Mouse (Mus musculus): ENCODE results near the gene BC049762. TPM values are rescaled to one million over a fixed set of nuclear protein-coding genes. Genes with fewer than 3 reads are reported as not detected.

The BC049762 gene
- total RNA-seq (2021): under 1 TPM in 1 of 2 experiments, not detected in 1; 0.44 TPM
- long read RNA-seq, experiment 1, partial matches to known transcripts: 0 of 1 reads
- long read RNA-seq, experiment 1, other reads (novel, unspliced or antisense): 0 of 1 reads
- long read RNA-seq, experiment 2, partial matches to known transcripts: 0 of 1 reads
- long read RNA-seq, experiment 2, other reads (novel, unspliced or antisense): 1 of 1 reads

DNA sequence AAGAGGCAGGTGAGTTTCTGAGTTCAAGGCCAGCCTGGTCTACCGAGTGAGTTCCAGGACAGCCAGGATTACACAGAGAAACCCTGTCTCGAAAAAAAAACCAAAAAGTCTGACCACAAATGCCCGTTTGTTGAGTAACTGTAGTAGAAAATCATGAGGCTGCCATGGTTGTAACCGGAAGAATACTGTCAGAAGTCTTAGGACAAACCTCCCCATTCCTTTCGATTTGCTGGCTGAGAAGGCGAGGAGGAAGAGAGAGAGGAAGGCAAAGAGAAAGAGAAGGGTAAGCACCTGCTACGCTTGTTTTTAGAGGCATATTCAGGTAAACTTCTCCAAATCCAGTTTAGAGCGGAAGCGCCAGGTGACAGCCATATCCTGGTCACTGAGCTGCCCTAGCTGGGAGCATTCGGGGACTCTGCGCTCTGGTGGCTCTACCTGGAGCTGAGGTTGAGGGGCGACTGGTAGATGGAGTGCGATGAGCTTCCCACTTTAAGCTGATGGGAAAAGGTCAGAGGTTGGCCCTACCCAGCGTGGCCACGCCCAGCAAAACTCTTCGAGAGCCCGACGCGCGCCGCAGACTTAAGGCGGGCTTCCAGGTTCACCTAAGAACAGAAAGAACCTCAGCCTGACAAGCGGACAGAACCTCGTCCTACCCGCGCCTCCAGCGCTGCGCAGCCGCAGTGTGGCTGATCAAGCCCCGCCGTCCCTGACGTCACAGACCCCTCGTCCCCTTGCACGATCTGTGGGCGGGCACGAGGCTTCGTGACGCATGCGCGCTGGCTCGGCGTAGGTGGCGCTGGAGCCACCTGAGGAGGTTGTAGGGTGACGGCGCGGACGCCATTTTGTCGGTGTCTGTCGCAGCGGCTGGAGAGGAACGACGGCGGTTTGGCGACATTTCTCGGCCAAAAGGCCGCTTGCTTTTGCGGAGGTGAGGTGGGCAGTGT is at the start of gene BC049762:
Gene BC049762 (minus strand): TSS at position 705 of the 944 bp plus-strand sequence.
- DNase-seq (ENCODE audit: low spot score in 2 of 2): peak; percentile 98 to 99
- Histone ChIP-seq H3K4me3 (peak within 1 kb of the TSS; percentile 92), H3K27ac (peak within 1 kb of the TSS; percentile 98)
- peak; percentile 16; the same call in 1 of the 2 replicates for TF ChIP-seq CTCF (conservative IDR thresholded peaks at IDR 0.05)

- no peak overlapping the region for H3K4me3 ChIP-seq
- TF ChIP-seq CTCF (conservative IDR thresholded peaks at IDR 0.05): no peak
- no peak for DNase-seq (ENCODE audit: low spot score in 2 of 2)
- no peak overlapping the region for H3K27ac ChIP-seq
These were observed 49.0 kb upstream of the BC049762 start for GRCm38 (mm10) chr11:51311846-51312245.

DNA sequence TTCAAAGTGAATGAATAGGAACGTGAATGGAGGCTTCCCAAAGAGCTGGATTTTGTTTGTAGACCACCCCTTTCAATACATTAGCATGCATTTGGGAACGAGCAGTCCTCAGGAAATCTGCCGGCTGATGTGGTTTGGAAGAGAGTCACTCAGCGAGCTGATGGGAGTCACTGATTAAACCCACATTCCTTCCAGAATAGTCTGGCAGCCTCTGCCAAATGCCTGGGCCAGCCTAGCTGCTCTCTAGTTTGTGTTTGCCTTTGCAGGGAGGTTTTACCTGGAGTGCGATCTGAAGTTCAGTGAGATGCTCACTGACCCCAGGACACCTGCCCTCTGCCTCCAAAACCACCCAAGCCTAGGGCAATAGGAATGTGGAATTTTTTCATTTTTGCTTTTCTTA is 45.5 kb upstream of the BC049762 start:
- no peak overlapping the region for H3K4me3 ChIP-seq
- DNase-seq (ENCODE audit: low spot score in 2 of 2): no peak
- TF ChIP-seq CTCF (conservative IDR thresholded peaks at IDR 0.05): no peak
- no peak overlapping the region for H3K27ac ChIP-seq

DNA sequence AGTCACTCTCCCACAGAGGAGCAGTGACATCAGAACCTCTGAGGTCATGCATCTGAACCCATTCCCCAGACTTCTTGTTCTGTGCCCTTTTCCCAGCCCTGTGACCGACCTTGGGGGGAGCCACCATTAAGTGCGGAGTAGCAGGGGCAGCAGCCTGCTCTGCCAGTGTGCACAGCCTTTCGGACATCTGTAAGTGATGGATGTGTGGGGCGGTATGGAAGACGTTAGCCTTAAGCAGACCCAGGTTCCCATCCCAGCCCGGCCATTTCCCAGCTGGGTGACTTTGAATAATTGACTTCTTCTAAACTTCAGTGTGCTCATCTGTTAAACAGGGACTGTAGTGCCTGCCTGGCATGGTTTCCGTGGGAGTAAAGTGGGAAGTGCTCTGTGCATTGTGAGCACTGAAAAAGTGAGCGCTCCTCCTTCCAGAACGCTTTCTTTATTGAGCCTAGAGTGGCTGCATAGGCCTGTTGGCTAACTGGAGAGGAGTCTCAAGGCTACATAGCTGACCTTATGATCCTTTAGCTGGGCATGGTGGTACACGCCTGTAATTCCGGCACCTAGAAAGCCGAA is 41.2 kb upstream of the BC049762 start:
- no peak for TF ChIP-seq CTCF (conservative IDR thresholded peaks at IDR 0.05)
- DNase-seq (ENCODE audit: low spot score in 2 of 2): no peak
- Histone ChIP-seq H3K27ac (no peak overlapping the region), H3K4me3 (no peak overlapping the region)

- no peak for DNase-seq (ENCODE audit: low spot score in 2 of 2)
- no peak overlapping the region for H3K4me3 ChIP-seq
- no peak overlapping the region for H3K27ac ChIP-seq
- no peak for TF ChIP-seq CTCF (conservative IDR thresholded peaks at IDR 0.05)
These were observed 39.5 kb upstream of the BC049762 start for GRCm38 (mm10) chr11:51302396-51302795.

GRCm38 (mm10) chr11:51298691-51299090 is 35.8 kb upstream of the BC049762 start:
- no peak overlapping the region for H3K4me3 ChIP-seq
- TF ChIP-seq CTCF (conservative IDR thresholded peaks at IDR 0.05): no peak
- H3K27ac ChIP-seq: no peak overlapping the region
- DNase-seq (ENCODE audit: low spot score in 2 of 2): no peak

DNA sequence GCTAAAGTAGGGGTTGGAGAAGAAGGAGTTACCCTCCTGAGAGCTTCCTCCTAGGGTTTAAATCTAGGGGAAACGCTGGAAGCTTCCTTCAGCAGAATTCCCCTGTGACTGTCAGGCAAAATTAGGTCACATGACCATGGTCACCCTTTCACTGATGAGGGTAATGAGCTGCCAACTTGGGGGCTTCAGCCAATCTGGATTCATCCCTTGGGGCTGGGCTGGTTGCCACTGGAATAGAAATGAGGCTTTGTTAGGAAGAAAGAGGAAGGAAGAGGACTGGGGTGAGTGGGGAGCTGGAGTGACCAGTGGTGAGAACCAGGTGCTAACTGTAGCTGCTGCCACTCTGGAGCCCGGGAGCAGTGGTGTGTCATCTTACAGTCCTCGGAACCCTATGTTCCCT is 32.9 kb upstream of the BC049762 start:
- no peak for TF ChIP-seq CTCF (conservative IDR thresholded peaks at IDR 0.05)
- Histone ChIP-seq H3K4me3 (no peak overlapping the region), H3K27ac (no peak overlapping the region)
- no peak for DNase-seq (ENCODE audit: low spot score in 2 of 2)

DNA sequence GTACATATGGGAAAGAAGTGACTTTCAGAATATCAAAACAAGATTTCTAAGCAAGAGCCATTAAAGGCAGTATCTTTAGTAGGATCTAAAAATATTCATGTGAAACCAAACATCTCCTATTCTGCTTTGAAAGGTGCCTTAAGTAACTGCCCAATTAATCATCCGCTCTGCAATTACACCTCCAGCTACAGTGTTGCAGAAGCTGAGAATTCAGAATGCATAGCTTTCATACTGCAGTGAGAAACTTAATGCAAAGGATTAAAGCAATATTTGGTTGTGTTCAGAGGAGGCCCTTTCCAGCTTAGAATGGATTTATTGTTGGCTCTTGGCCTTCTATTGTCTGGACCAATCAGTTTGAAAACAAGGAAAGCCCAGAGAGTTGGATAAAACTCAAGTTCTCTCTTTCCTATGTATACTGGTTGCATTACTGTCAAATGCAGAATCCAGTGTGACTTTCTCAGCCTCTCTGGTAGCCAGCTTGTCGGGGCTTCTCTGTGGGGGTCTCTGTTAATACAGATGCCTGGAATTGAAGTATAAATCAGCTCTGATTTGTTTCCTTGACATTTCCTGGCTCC is 31.2 kb upstream of the BC049762 start:
- TF ChIP-seq CTCF (conservative IDR thresholded peaks at IDR 0.05): no peak
- Histone ChIP-seq H3K27ac (no peak overlapping the region), H3K4me3 (no peak overlapping the region)
- DNase-seq (ENCODE audit: low spot score in 2 of 2): no peak

DNA sequence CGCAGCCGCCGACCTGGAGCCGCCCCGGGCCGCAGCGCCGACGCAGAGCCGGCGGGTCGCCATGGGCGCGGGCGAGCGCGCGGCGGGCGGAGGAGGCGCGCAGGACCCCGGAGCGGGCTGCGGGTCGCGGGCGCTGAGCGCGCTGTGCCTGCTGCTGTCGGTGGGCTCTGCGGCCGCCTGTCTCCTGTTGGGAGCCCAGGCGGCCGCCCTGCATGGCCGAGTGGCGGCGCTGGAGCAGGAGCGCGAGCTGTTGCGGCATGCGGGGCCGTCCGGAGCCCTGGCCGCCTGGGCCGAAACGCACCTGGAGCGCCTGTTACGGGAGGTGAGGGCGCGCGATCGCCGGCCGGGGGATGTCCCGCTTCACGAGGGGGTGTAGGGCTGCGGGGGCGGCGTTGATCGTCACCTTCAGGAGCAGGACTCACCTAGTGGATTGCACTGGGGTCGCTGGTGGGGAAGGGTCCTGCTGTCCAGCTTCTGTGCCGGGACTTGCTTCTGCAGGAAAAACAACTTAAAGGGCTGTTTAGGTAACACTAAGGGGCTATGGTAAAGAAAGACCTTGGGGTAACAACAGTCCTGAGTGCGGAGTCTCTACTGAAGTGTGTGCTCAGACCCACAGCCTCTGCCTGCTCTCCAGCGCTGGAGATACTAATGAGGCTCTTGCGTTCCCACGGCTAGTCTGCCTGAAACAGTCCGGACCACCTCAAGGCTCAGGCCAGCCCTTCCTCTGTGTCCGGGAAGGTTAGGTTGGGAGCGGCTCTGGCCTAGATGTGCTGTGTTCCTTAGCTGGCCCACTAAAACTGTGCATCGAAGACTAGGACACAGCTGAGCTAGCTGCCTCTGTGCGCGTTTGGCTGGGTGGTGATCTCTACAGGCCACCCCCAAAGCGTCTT is 27.5 kb upstream of the BC049762 start:
- Histone ChIP-seq H3K27ac (no peak overlapping the region), H3K4me3 (peak overlapping the region; percentile 61)
- no peak for DNase-seq (ENCODE audit: low spot score in 2 of 2)
- peak; percentile 37; the same call in 1 of the 2 replicates for TF ChIP-seq CTCF (conservative IDR thresholded peaks at IDR 0.05)

GRCm38 (mm10) chr11:51289564-51290041 is 26.8 kb upstream of the BC049762 start, which contains the start of gene Col23a1:
TSS of gene Col23a1 (plus strand) at chr11:51289920.
- H3K4me3 ChIP-seq: peak within 1 kb of the TSS; percentile 61
- DNase-seq (ENCODE audit: low spot score in 2 of 2): peak; percentile 27 to 80
- 0 out of 2 replicates have a peak within 1 kb of the TSS, but pooled peaks have one; percentile 39 for H3K27ac ChIP-seq
- TF ChIP-seq CTCF (conservative IDR thresholded peaks at IDR 0.05): peak; percentile 95

DNA sequence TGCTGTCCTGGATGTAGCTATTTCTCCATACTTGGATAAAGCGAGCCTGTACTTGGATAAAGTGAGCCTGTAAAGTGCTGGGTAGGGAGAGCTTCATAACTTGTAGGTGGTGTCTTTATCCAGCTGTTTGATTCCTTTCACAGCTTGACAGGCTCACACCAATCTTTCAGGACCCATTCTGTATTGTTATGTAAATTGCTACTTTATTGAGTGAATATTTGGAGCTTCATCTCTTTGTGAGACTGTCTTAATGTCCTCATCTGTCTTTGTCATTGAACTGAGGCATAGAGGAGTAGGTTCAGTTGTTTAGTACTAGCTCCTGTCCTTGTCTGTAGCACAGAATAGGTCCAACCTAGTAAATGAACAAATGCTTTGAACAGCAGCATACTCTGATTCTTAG is 11.6 kb upstream of the BC049762 start:
- H3K4me3 ChIP-seq: no peak overlapping the region
- DNase-seq (ENCODE audit: low spot score in 2 of 2): no peak
- H3K27ac ChIP-seq: no peak overlapping the region
- TF ChIP-seq CTCF (conservative IDR thresholded peaks at IDR 0.05): no peak

GRCm38 (mm10) chr11:51265326-51265725 is 2.5 kb upstream of the BC049762 start:
- Histone ChIP-seq H3K27ac (peak overlapping the region; percentile 33; the same call in 1 of the 2 replicates), H3K4me3 (peak overlapping the region; percentile 92)
- peak; percentile 90 for TF ChIP-seq CTCF (conservative IDR thresholded peaks at IDR 0.05)
- DNase-seq (ENCODE audit: low spot score in 2 of 2): no peak

Measured in layer of hippocampus, adult 2 months (tissue).